Mouse (Mus musculus): ENCODE data around the gene 9430038I01Rik. TPM values are rescaled to one million over a fixed set of nuclear protein-coding genes. Genes with fewer than 3 reads are reported as not detected.
"Not testable (repeated sequence)": the region's sequence is repeated elsewhere in the genome, so short reads cannot be mapped to it uniquely, and the experiment has no call there.

Gene 9430038I01Rik
- total RNA-seq (2021) = 1 to 10 TPM; 3.7 to 4.1 TPM
- long read RNA-seq, experiment 1, transcript 9430038I01Rik-201 (4 exons, 1,126 nt) = major isoform, 6 of 7 reads
- long read RNA-seq, experiment 1, partial matches to known transcripts = 0 of 7 reads
- long read RNA-seq, experiment 1, other reads (novel, unspliced or antisense) = 1 of 7 reads
- long read RNA-seq, experiment 2, transcript 9430038I01Rik-201 (4 exons, 1,126 nt) = major isoform, 6 of 8 reads
- long read RNA-seq, experiment 2, partial matches to known transcripts = 1 of 8 reads
- long read RNA-seq, experiment 2, other reads (novel, unspliced or antisense) = 0 of 8 reads

DNA sequence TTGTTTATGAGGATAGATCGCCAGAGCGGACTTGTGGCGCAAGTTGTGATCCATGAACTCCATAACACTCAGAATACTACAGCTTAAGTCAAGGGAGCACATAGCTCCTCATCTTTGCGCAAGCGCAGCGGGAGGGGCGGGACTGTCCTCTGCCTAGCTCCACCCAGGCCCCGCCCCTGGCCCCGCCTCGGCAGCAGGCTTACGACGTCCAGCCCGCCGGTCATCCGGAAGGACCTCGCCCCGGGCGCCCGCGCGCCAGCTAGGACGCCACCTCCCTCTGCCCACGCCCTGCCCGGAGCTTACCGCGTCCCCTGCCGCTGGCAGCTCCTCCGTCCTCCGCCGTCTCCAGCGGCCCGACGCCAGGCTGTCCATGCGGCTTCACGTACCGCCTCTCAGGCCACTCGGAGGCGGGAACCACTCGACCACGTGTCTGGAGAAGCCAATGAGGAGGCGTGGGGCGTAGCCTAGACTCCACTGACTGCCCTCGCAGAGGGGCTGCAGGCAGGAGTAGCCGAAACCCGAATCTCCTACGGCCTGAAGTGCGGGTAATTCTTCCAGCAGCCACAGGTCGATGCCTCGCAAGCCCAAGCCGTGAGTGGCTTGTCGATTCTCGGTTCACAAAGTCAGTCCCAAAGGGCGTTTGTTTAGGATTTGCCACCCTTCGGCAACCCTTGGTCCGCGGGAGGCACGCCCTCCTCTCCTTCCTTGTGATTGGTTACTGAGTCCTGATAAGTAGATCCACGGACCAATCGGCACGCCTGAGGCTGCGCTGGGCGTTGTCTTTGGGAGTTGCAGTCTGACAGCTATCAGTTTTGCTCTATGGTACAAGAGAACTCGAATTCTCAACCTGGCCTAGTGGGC, at the start of gene 9430038I01Rik:
Gene 9430038I01Rik (minus strand): TSS at position 426 of the 861 bp plus-strand sequence.
- DNase-seq (ENCODE audit: low spot score) = peak; percentile 96

DNA sequence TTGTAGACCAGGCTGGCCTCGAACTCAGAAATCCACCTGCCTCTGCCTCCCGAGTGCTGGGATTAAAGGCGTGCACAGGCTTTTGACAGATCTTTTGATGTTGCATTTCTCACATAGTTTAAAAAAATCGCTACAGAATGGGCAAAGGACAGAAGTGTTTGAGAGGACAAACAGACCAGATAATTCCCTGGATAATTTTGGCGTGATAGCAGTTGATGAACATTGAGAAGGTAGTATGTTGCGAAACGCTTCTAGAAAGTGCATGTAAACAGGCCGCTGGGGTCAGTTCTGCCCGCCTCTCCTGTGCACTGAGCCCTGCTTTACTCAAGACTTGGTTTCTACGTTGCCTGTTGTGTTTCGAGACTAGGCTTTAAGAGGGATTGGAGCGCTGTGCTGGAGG, 34.8 kb upstream of the 9430038I01Rik start:
- DNase-seq (ENCODE audit: low spot score) = no peak

DNA sequence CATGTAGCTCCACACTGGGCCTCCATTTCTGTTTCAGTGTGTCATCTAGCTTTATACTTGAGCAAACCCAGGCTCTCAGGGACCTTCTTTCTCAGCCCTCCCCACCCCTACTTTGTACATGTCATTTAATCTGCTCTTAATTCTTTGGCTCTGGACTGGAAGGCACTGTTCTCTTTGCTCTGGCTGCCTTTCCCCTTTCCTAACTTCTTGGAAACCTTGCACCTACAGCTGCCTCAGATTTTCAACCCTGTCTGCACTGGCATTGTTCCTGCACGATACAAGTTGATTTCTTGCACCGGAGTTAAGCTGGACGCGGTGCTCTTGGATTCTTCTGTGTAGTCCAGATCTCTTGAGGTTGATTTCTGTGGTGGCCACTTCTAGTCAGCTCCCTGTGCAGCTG, 32.4 kb upstream of the 9430038I01Rik start:
- peak; percentile 79 for DNase-seq (ENCODE audit: low spot score)

DNA sequence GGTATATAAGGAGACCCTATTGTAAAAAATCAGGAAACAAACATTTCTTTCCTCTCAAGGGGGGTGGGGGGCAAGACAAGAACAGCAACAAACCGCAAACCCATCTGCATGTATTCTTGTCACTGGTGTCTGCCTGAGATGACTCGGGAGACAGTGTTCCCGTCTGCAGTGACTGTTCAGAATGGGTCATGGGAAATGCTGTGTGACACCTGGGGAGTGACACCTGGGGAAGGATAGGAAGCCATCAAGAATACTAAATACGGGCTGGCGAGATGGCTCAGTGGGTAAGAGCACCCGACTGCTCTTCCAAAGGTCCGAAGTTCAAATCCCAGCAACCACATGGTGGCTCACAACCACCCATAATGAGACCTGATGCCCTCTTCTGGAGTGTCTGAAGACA, 28.4 kb upstream of the 9430038I01Rik start:
- not testable (repeated sequence) for DNase-seq (ENCODE audit: low spot score)

DNA sequence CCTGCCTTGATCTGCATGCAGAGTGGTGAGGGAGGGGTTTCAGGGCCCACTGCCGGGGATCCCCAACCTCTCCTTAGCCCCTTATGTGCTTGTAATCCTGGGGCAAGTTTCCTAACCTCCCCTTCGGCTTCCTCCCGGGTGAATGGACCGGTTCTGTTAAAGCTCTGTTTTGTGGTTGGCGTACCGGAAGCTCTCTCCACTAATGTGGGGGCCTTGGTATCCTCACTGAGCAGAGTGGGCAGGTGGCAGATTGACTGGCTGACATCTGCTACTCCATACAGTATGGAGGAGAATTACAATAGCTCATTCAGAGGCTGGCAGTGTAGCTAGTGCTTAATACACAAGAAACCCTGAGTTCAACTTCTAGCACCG, 27.6 kb upstream of the 9430038I01Rik start:
- no peak for DNase-seq (ENCODE audit: low spot score)

DNA sequence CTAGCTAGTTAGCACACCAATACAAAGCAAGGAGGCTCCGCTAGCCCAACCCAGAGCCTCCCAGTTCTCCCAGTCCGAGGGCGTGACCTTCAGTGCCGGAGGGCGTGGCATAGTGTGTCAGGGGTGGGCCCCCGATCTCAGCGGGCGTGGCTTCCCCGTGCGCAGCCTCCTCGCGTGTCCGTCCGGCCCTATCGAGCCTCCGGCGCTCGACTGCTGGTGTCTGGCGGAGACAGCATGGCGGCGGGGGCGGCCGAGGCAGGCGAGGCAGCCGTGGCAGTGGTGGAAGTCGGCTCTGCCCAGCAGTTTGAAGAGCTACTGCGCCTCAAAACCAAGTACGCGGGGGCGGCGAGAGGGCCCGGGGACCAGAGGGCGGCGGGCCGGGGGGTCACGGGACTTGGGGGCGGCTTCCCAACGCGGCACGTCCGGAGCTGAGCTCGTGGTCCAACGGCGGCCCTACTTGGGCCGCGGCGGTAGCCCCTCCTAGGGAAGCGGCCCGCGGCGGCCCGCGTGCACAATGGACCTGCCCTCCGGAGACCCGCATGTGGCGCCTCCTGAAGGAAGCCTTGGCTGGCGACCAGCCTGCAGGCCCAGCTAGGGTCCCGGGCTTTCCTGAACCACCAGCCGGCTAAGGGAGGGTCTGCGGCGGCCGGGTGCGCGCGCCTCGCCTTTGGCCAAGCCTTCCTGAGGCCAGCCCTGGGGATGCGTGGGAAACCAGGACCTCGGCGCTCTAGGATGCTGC, 27.0 kb upstream of the 9430038I01Rik start, which contains the start of gene Glrx3:
Gene Glrx3 (plus strand): TSS at position 175 of the 739 bp plus-strand sequence.
- peak; percentile 99 for DNase-seq (ENCODE audit: low spot score)

DNA sequence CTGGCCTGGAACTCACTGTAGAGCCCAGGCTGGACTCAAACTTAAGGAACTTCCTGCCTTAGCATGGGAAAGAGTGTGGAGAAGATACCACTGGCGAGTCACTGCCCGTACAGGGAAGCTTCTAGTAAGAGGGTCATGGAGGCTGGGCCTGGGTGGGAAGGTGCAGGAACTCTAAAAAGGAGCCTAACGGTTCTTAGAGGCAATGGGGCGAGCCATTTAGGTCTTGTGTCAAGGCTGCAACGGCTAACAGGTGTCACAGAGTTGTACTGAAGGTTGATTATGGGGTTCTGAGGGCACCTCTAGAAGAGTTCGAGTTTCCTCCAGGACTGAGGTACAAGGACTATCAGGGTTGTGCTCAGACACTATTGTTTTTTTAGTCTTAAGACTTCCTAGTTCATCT, 26.3 kb upstream of the 9430038I01Rik start:
- DNase-seq (ENCODE audit: low spot score) = no peak

DNA sequence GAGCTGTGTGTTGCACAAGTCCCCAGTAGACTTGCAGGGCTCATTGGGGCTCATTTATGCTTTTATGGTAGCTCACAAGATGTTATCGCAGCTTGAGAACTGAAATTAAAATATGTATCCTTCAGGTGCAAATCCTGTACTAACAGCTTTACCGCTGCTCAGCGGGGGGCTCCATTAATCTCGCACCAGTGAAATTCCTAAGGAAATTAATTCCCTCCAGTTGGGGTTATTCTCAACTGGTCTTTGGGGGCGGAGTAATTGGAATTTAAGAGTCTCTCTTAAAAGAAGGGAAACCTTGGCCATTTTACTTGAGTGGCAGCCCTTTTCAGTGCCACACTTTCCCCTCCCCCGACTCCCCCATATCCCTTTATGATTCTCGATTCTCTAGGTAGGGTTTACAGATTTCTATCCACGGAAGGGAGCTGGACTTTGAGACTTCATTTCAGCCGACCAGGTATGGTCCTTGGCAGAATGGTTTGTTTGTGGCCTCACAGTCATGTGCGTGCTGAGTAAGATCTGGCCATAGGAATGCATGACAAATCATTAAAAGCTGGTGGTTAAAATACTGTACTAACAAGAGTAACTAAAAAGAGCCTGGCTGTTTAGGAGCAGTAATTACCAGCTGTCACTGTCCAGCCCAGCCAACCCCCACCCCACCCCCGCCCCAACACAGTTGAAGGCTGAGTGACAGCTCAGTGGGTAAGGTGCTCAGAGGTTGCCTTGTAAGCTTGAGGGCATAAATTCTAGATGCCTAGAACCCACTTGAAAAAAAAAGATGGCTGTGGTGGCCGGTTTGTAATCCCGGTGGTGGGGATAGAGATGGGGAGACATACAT, 21.4 kb upstream of the 9430038I01Rik start:
- no peak for DNase-seq (ENCODE audit: low spot score)

DNA sequence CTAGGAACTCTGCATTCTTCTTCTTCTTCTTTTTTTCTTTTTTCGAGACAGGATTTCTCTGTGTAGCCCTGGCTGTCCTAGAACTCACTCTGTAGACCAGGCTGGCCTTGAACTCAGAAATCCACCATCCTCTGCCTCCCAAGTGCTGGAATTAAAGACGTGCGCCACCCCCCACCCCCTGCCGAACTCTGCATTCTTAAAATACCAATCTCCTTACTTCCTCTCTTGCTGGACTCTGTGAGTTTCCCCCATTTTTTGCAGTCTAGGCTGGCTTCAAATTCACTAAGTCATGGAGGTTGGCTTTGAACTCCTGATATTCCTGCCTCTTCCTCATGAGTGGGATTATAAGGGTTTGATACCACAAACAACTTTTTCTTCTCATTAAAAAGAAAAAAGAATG, 16.1 kb upstream of the 9430038I01Rik start:
- no peak for DNase-seq (ENCODE audit: low spot score)

DNA sequence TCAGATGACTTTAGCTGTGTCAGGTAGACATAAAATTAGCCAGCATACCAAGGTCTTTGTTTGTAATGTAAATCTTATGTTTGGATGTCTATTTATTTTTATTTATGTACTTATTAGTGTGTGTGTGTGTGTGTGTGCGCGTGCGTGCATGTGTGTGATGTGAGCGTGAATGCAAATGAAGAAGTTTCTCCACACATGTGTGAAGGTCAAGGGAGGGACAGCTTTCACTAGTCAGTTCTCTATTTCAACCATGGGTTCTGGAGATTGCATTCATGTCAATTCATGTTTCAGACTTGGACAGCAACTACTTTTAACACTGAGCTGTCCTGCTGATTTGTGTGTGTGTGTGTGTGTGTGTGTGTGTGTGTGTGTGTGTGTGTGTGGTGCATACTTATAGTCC, 10.7 kb upstream of the 9430038I01Rik start:
- no peak for DNase-seq (ENCODE audit: low spot score)

DNA sequence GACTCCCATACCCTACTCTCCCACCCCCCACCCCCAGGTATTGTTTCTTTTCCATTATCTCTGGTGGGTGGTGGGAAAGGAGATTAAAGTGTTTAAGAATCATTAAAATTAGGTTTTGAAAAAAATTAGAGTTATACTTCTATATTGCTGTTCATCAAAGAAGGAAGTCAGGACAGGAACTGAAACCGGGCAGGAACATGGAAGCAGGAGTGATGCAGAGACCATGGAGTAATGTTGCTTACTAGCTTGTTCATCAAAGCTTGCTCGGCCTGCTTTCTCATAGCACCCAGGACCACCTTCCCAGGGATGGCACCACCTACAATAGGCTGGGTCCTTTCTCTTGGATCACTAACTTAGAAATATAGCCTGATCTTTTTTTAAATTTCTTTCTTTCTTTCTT, 10.0 kb upstream of the 9430038I01Rik start:
- no peak for DNase-seq (ENCODE audit: low spot score)

DNA sequence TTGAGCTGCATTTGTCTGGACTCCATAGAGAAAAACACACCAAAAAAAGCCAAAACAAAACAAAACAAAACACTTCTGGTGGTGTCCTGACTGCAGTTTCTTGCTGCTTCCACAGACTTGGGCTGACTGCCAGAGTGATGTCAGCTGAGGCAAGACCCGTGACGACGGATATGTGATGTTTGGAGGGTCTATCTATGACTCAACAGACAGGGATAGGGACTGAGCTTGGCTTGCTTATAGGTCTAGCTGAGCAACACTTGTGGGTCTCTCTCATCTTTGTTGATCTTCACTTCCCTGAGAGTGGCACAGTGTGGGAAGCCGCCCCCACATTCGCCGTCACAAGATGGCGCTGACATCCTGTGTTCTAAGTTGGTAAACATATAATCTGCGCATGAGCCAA, 4.1 kb upstream of the 9430038I01Rik start:
- DNase-seq (ENCODE audit: low spot score) = no peak

DNA sequence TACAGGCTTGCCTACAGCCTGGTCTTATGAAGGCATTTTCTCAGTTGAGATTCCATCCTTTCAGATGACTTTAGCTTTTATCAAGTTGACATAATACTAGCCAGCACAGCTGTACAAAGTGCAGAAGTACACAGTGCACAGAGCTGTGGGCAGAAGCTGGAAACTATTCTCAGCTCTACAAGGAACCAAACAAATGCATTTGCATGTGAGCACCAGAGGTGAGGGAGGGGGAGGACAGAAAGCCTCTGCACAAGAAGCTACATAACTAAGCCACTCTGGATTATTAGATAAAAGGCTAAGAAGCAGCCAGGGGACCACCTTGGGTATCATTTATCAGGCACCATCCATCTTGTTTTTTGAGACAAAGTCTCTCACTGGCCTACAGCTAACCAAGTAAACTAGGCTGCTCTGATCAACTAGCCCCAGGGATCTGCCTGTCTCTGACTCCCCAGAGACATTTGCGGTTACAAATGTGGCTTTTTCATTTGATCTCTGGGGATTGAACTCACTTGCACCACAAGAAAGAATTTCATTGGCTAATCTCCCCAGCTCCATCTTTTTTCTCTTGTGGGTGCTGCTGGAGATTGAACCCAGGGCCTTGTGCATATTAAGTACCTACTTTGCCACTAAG, 3.0 kb downstream of the 9430038I01Rik start:
- no peak for DNase-seq (ENCODE audit: low spot score)

DNA sequence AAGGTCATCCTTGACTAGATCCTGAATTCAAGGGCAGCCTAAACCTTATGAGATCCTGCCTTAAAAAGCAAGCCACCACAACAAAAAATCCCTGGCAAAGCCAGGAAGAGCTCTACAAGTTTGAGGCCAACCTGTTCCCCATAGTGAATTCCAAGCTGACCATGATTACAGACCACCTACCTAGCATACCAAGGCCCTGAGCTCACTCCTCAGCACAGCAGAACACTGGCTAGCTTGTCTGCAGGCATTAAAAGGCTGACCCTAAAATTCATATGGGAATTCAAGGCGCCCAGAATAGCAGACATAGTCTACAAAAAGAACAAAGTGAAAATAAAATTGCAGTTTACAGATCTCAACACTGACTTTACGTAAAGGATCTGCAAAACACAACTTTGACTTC, 6.4 kb downstream of the 9430038I01Rik start:
- DNase-seq (ENCODE audit: low spot score) = no peak

DNA sequence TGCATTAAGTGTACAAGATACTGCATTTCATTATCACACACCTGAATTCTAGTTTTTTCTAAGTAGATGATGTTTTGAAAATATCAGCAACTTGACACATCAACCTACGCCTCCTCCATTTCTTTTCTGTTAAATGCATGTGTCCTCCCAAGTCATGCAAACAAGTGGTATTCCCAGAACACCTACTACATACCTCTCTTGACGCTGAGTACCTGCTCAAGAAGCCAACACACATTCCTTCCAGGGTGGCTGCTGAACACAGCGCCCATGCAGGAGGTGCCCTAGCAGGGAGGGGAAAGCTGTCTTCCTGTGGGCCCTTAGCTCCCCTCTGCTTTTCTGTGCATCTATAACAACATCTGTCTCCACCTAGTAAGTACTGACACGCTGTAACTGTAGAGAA, 11.6 kb downstream of the 9430038I01Rik start:
- no peak for DNase-seq (ENCODE audit: low spot score)

DNA sequence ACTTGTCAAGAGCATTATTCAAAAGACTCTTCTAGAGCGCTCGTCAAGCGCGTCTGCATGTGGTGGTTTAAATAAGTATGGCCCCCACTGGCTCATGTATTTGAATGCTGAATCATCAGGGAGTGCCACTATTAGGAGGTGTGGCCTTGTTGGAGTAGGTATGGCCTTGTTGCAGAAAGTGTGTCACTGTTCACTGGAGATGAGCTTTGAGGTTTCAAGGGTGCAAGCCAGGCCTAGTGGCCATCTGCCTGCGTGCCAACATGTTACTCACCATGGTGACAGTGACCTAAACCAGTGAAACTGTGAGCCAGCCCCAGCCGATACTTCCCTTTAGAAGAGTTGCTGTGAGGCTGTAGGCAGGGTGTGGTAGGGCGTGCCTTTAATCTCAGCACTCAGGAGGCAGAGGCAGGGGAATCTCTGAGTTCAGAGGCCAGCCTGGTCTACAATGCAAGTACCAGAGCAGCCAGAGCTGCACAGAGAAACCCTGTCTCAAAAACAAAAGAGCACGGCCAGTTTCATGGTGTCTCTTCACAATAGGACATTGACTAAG, 13.1 kb downstream of the 9430038I01Rik start:
- no peak for DNase-seq (ENCODE audit: low spot score)

DNA sequence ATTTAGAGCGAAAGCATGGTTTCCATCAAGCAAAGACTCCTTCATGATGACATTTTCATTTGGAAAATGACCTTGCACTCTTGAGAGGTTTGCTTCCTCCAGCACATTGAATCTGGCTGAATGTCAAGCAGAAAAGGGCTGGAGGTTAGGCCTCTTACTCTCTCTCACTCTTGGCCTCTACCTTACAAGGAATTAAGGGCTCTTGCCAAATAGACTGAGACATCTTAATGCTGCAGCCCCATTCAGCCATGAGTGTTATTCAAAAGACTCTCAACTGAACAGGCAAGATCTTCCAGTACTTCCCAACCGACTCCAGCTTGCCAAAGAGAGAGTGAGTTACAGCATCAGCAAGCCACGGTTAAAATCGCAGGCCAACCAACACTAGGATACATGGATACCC, 15.1 kb downstream of the 9430038I01Rik start:
- DNase-seq (ENCODE audit: low spot score) = no peak

DNA sequence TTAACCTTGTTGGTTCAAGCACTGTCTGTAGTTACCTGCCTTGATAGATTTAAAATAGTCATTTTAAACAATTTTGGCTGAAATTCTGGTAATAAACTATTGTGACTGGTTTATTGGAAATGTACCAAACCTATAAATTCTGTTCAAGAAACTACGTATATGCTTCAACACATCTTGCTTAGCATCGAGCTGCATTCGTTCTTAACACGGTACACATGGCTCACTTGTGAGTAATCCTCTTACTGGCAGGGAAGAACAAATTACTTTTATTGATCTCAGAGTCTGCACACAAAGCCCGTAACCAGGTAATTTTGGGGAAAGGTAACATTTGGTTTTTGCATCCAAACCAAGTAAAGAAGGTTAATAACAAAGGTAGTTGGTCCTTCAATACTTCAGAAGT, 22.7 kb downstream of the 9430038I01Rik start:
- no peak for DNase-seq (ENCODE audit: low spot score)

DNA sequence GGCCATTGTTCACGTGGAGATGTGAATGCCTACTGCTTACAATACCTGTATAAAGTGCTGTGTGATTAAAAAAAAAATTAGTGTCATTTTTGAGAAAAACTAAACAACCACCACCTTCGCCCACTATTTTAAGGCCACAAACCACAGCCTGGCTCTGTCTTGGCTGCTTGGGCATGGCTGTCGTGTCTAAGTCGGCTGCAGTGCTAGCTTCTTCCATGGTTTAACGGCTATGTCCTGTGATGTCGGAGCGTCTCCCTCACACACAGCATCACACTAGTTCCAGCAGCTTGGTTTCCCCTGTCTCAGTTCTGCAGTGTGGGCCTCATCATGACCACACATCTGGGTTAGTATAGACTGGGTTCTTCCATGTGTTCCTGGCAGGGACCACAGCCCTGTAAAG, 35.6 kb downstream of the 9430038I01Rik start:
- DNase-seq (ENCODE audit: low spot score) = no peak

DNA sequence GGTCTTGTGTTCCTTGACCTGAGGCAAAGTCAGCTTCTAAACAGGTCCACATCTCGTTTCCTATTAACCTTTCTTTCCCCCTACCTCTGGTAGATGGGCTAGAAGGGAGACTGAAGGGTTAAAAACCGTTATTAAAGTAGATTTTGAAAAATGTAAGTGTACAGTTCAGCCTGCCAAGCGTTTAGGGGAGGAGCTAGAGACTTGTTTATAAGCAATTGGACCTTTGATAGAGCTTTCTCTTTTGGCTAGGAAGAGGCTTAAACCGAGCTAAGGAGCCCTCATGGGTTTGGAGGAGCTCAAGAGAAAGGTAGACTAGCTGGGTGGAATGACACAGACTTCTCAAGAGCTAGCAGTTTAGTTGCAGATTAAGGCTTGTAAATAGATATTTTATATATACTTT, 38.8 kb downstream of the 9430038I01Rik start:
- DNase-seq (ENCODE audit: low spot score) = no peak
